Mouse (Mus musculus): ENCODE results near the gene Pml. TPM values are rescaled to one million over a fixed set of nuclear protein-coding genes. Genes with fewer than 3 reads are reported as not detected.

Gene Pml
- polyA plus RNA-seq, 1 experiment from 2014 or later: 2.7 TPM

- WGBS: 68% methylated on average over 2 of the region's 2 CpGs
- no peak for ATAC-seq (ENCODE audit: low read depth)
Measured at GRCm38 (mm10) chr9:58172863-58173262, 76.7 kb downstream of the Pml start.

GRCm38 (mm10) chr9:58169426-58169825 lies 80.2 kb downstream of the Pml start:
- no peaks in the 10 kb centered on the region for H3K27me3 ChIP-seq (ENCODE audit: control insufficient read depth, insufficient read depth, low read length)
- no peak overlapping the region for H3K27ac ChIP-seq (ENCODE audit: low read depth, low read length)
- H3K4me3 ChIP-seq (ENCODE audit: low read depth, low read length): no peak overlapping the region
- H3K4me1 ChIP-seq (ENCODE audit: control insufficient read depth, insufficient read depth, low read length): no peaks in the 10 kb centered on the region
- WGBS: 89% methylated on average over 6 of the region's 6 CpGs
- ATAC-seq (ENCODE audit: low read depth): no peak
- no peaks in the 10 kb centered on the region for H3K36me3 ChIP-seq (ENCODE audit: control insufficient read depth, insufficient read depth, low read length)
- H3K9ac ChIP-seq (replicated peaks; ENCODE audit: low read depth, low read length): no peak overlapping the region
- H3K9me3 ChIP-seq (ENCODE audit: control insufficient read depth, low read length): no peaks in the 10 kb centered on the region
- H3K4me2 ChIP-seq (ENCODE audit: low read depth, low read length): no peak overlapping the region

More at GRCm38 (mm10) chr9:58172863-58173262, 76.7 kb downstream of the Pml start:
- Histone ChIP-seq H3K4me1 (ENCODE audit: control insufficient read depth, insufficient read depth, low read length) (no peaks in the 10 kb centered on the region), H3K36me3 (ENCODE audit: control insufficient read depth, insufficient read depth, low read length) (no peaks in the 10 kb centered on the region), H3K4me2 (ENCODE audit: low read depth, low read length) (no peak overlapping the region), H3K9ac (replicated peaks; ENCODE audit: low read depth, low read length) (no peak overlapping the region), H3K9me3 (ENCODE audit: control insufficient read depth, low read length) (no peaks in the 10 kb centered on the region), H3K27me3 (ENCODE audit: control insufficient read depth, insufficient read depth, low read length) (no peaks in the 10 kb centered on the region), H3K27ac (ENCODE audit: low read depth, low read length) (no peak overlapping the region), H3K4me3 (ENCODE audit: low read depth, low read length) (no peak overlapping the region)

GRCm38 (mm10) chr9:58168880-58169279 lies 80.7 kb downstream of the Pml start:
- no peak overlapping the region for H3K4me3 ChIP-seq (ENCODE audit: low read depth, low read length)
- no peak for ATAC-seq (ENCODE audit: low read depth)
- H3K4me2 ChIP-seq (ENCODE audit: low read depth, low read length): no peak overlapping the region
- no peaks in the 10 kb centered on the region for H3K9me3 ChIP-seq (ENCODE audit: control insufficient read depth, low read length)
- no peaks in the 10 kb centered on the region for H3K4me1 ChIP-seq (ENCODE audit: control insufficient read depth, insufficient read depth, low read length)
- 74% methylated on average over 3 of the region's 3 CpGs for WGBS
- H3K27me3 ChIP-seq (ENCODE audit: control insufficient read depth, insufficient read depth, low read length): no peaks in the 10 kb centered on the region
- H3K36me3 ChIP-seq (ENCODE audit: control insufficient read depth, insufficient read depth, low read length): no peaks in the 10 kb centered on the region
- no peak overlapping the region for H3K9ac ChIP-seq (replicated peaks; ENCODE audit: low read depth, low read length)
- no peak overlapping the region for H3K27ac ChIP-seq (ENCODE audit: low read depth, low read length)

Small RNA genes lying within 50 kb of the gene (microRNA-seq; reads per million reads assigned to microRNA genes)
- not detected for gene Mir6385

Other genes with a start within 250 kb of the Pml start
- 0.43 and 0.71 TPM in 2 replicates for gene Cyp11a1, start 243.4 kb downstream of the Pml start, polyA plus RNA-seq (2014; fragmentation: Nextera tagmentation; extraction: Ambion mirVana)
- 6.0 and 28.4 TPM in 2 replicates for gene Stra6, start 186.0 kb downstream of the Pml start, polyA plus RNA-seq (2014; fragmentation: Nextera tagmentation; extraction: Ambion mirVana)
- 0.13 TPM in 1 of 2 replicates, not detected in the other for gene Ccdc33, start 131.0 kb downstream of the Pml start, polyA plus RNA-seq (2014; fragmentation: Nextera tagmentation; extraction: Ambion mirVana)
- 1.5 and 39.2 TPM in 2 replicates for gene Islr, start 45.5 kb downstream of the Pml start, polyA plus RNA-seq (2014; fragmentation: Nextera tagmentation; extraction: Ambion mirVana)
- 13.2 and 13.5 TPM in 2 replicates for gene Islr2, start 45.5 kb downstream of the Pml start, polyA plus RNA-seq (2014; fragmentation: Nextera tagmentation; extraction: Ambion mirVana)
- 112 and 129 TPM in 2 replicates for gene Stoml1, start 3.4 kb upstream of the Pml start, polyA plus RNA-seq (2014; fragmentation: Nextera tagmentation; extraction: Ambion mirVana)
- 1.2 and 8.6 TPM in 2 replicates for gene Loxl1, start 63.4 kb upstream of the Pml start, polyA plus RNA-seq (2014; fragmentation: Nextera tagmentation; extraction: Ambion mirVana)
- gene Tbc1d21, start 120.7 kb upstream of the Pml start, polyA plus RNA-seq (2014; fragmentation: Nextera tagmentation; extraction: Ambion mirVana): not detected in 2 replicates
- 11.2 and 12.8 TPM in 2 replicates for gene Insyn1, start 238.8 kb upstream of the Pml start, polyA plus RNA-seq (2014; fragmentation: Nextera tagmentation; extraction: Ambion mirVana)

Data from neural tube, embryonic 14.5 days (tissue).